Mouse (Mus musculus) embryonic facial prominence, embryonic 11.5 days (tissue): ENCODE results near the gene Cald1. TPM values are rescaled to one million over a fixed set of nuclear protein-coding genes. Genes with fewer than 3 reads are reported as not detected.
A peak's percentile ranks its signal among the peaks of the same experiment; 100 is the strongest.

ENCODE experiments used
- ATAC-seq: fragments of 200-750 bp; cut with Nextera tagmentation; replicated peaks from 2 replicates; pipeline ENCODE4 v1.8.0; 2017; ENCODE audit warnings: low read depth; ENCODE audit not compliant: insufficient number of reproducible peaks, low FRiP score, low TSS enrichment
- DNase-seq: peaks from one replicate; pipeline ENCODE4 v3.0.0-alpha.2; 2015; ENCODE audit warnings: low spot score
- H3K27ac ChIP-seq: fragments of 300-500 bp; sonication (generic); replicated peaks from 2 replicates; pipeline ENCODE4 v1.5.1; 2014; ENCODE audit warnings: mild to moderate bottlenecking, low read depth, low read length, control low read depth
- H3K27me3 ChIP-seq: fragments of 300-500 bp; sonication (generic); 2 replicates; pipeline ENCODE4 v1.6.1; 2014; ENCODE audit warnings: mild to moderate bottlenecking, low read length, moderate library complexity, mixed read lengths; ENCODE audit not compliant: control insufficient read depth, insufficient read depth
- H3K36me3 ChIP-seq: fragments of 300-500 bp; sonication (generic); replicated peaks from 2 replicates; pipeline ENCODE4 v1.6.1; 2014; ENCODE audit warnings: low read depth, mild to moderate bottlenecking, low read length, moderate library complexity, mixed read lengths; ENCODE audit not compliant: control insufficient read depth, insufficient read depth
- H3K4me1 ChIP-seq: fragments of 300-500 bp; sonication (generic); 2 replicates; pipeline ENCODE4 v1.6.1; 2014; ENCODE audit warnings: low read length, mixed read lengths; ENCODE audit not compliant: control insufficient read depth, insufficient read depth
- H3K4me2 ChIP-seq: fragments of 300-500 bp; sonication (generic); 2 replicates; pipeline ENCODE4 v1.6.1; 2014; ENCODE audit warnings: low read depth, mild to moderate bottlenecking, control low read depth, low read length, moderate library complexity
- H3K4me3 ChIP-seq: fragments of 300-500 bp; sonication (generic); 2 replicates; pipeline ENCODE4 v1.5.1; 2014; ENCODE audit warnings: low read depth, low read length, control low read depth
- H3K9ac ChIP-seq: fragments of 300-500 bp; sonication (generic); replicated peaks from 2 replicates; pipeline ENCODE4 v1.6.1; 2014; ENCODE audit warnings: mild to moderate bottlenecking, control low read depth, low read length
- H3K9me3 ChIP-seq: fragments of 300-500 bp; sonication (generic); replicated peaks from 2 replicates; pipeline ENCODE4 v1.6.1; 2016; ENCODE audit warnings: mild to moderate bottlenecking, low read length, inconsistent platforms, mixed read lengths; ENCODE audit not compliant: control insufficient read depth
- WGBS: fragments of 180-500 bp; shearing (Covaris S2); extraction: QIAGEN DNeasy Blood & Tissue Kit; methylation state at CpG from one replicate; pipeline ENCODE4 v1.1.7; 2014; 5-methylcytosine and 5-hydroxymethylcytosine counted together
- polyA plus RNA-seq: library from polyadenylated mRNA; unstranded; fragments of >200 nt; fragmentation: Nextera tagmentation; extraction: Ambion mirVana; gene quantifications from 2 replicates; pipeline ENCODE4 v1.2.1, GENCODE M21; 2014

The Cald1 gene
- polyA plus RNA-seq, 1 experiment from 2014 or later, result 283 TPM

DNA sequence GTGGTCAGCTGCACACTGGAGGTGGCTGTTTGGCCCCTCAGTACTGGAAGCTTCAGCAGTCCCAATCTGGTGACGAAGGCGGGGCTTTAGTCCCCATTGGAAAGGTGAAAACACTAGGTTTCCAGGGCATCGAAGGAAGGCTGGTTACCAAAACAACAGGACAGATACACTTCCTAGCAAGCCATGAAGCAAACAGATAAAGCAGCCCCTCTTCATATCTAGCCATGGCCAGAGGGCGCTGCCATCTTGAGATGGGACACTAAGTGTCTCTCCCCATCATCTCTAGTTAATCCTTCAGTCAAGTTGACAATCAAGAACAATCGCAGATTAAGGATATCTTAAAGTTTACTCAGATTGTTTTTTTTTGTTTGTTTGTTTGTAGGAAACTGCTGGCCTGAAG lies 167.4 kb downstream of the Cald1 start:
- no peak overlapping the region for H3K4me2 ChIP-seq
- no peaks in the 10 kb centered on the region for H3K4me1 ChIP-seq
- H3K9me3 ChIP-seq, result no peaks in the 10 kb centered on the region
- ATAC-seq (no peak), DNase-seq (no peak)
- H3K4me3 ChIP-seq, result no peak overlapping the region
- no peaks in the 10 kb centered on the region; the same call in 1 of the 2 replicates for H3K36me3 ChIP-seq
- 88% methylated on average over 5 of the region's 5 CpGs for WGBS
- H3K27ac ChIP-seq, result no peak overlapping the region
- no peaks in the 10 kb centered on the region for H3K27me3 ChIP-seq
- H3K9ac ChIP-seq, result no peak overlapping the region

DNA sequence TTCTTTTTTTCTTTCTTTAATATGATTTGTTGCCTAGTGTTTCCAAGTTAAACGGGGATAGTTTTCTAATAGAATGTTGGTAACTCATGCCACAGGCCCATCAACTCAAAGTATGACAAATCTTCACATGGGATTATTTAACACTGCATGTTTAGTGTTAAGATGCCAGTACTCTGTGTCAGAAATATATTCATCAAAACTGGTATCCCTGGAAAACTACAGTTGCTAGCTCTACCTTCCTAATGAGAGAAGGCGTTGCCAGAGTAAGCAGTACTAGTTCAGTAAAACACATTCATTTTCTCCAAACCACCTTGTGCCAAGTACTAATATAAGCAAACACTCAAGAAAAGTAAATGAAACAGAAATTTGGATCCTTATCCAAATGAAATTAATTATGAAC lies 171.7 kb downstream of the Cald1 start:
- no peaks in the 10 kb centered on the region for H3K9me3 ChIP-seq
- no peaks in the 10 kb centered on the region; the same call in none of the 2 replicates for H3K36me3 ChIP-seq
- WGBS, result 93% methylated on average over 2 of the region's 2 CpGs
- no peak overlapping the region for H3K9ac ChIP-seq
- H3K4me1 ChIP-seq, result no peaks in the 10 kb centered on the region
- DNase-seq (no peak), ATAC-seq (no peak)
- H3K27me3 ChIP-seq, result no peaks in the 10 kb centered on the region
- H3K4me2 ChIP-seq, result no peak overlapping the region
- H3K27ac ChIP-seq, result no peak overlapping the region
- H3K4me3 ChIP-seq, result no peak overlapping the region

DNA sequence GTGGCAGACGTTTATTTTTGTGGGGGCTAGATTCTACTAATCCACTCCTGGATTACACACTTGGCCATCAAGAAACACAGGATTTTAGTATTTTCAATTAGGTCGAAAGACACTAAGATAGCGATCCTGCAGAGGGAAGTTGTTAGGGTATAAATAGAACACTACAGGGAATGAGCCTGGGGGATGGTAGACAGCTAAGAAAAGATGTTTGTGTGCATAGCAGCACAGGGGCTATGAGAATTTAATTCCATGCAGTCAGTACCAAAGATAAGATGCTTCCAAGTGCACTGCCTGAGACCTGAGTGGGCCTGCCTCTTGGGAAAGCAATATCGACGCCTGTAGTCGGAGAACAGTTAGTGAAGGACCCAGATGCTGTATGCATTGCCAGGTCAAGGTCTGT lies 172.2 kb downstream of the Cald1 start:
- Histone ChIP-seq H3K4me2 (no peak overlapping the region), H3K4me3 (no peak overlapping the region), H3K4me1 (no peaks in the 10 kb centered on the region), H3K9me3 (no peaks in the 10 kb centered on the region), H3K27me3 (no peaks in the 10 kb centered on the region), H3K36me3 (no peaks in the 10 kb centered on the region; the same call in none of the 2 replicates), H3K27ac (no peak overlapping the region), H3K9ac (no peak overlapping the region)
- 91% methylated on average over 6 of the region's 6 CpGs for WGBS
- no peak for ATAC-seq
- no peak for DNase-seq

DNA sequence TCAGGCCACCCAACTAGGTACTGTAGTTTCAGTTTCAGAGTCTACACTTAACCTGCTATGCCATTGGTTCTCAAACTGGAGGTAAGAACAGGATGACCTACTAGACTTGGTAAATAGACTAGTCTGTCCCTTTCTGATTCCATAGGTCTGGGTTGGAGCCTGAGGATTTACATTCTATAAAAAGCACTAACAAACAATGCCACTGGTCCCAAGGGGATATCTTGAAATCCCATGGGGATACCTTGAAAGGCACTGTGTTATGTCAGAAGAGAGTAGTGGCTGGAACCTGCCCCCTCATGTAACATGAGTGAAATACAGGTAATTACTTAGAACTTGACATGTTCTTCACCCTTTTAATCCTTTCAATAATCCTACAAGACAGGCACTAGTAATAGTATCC lies 178.1 kb downstream of the Cald1 start:
- H3K9ac ChIP-seq, result no peak overlapping the region
- H3K27ac ChIP-seq, result no peak overlapping the region
- H3K9me3 ChIP-seq, result no peaks in the 10 kb centered on the region
- no peak for ATAC-seq
- no peaks in the 10 kb centered on the region for H3K4me1 ChIP-seq
- no peaks in the 10 kb centered on the region; the same call in none of the 2 replicates for H3K36me3 ChIP-seq
- no peaks in the 10 kb centered on the region for H3K27me3 ChIP-seq
- H3K4me2 ChIP-seq, result no peak overlapping the region
- no peak overlapping the region for H3K4me3 ChIP-seq
- DNase-seq, result no peak

DNA sequence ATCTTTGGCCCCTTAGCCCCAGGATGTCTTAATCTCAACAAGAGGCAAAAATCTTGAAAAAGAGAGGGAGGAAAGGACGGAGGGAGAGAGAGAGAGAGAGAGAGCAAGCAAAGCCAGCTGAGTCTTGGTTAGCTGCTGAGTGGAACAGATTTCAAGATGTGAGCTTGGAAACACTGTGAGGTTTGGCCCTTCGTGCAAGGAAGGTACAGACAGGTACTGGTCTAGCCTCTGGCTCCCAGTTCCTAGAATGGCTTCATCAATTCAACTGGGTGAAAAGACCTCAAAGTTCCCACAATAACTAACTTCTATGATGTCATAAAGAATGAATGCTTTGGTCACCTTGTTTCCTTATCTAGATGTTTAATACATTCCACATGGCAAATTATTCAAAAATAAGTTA lies 178.8 kb downstream of the Cald1 start:
- no peak for DNase-seq
- no peak overlapping the region for H3K4me3 ChIP-seq
- no peak overlapping the region for H3K27ac ChIP-seq
- H3K9ac ChIP-seq, result no peak overlapping the region
- H3K36me3 ChIP-seq, result no peaks in the 10 kb centered on the region; the same call in 1 of the 2 replicates
- no peak for ATAC-seq
- WGBS, result 77% methylated on average over 2 of the region's 2 CpGs
- no peaks in the 10 kb centered on the region for H3K27me3 ChIP-seq
- H3K9me3 ChIP-seq, result no peaks in the 10 kb centered on the region
- H3K4me1 ChIP-seq, result no peaks in the 10 kb centered on the region
- H3K4me2 ChIP-seq, result no peak overlapping the region

DNA sequence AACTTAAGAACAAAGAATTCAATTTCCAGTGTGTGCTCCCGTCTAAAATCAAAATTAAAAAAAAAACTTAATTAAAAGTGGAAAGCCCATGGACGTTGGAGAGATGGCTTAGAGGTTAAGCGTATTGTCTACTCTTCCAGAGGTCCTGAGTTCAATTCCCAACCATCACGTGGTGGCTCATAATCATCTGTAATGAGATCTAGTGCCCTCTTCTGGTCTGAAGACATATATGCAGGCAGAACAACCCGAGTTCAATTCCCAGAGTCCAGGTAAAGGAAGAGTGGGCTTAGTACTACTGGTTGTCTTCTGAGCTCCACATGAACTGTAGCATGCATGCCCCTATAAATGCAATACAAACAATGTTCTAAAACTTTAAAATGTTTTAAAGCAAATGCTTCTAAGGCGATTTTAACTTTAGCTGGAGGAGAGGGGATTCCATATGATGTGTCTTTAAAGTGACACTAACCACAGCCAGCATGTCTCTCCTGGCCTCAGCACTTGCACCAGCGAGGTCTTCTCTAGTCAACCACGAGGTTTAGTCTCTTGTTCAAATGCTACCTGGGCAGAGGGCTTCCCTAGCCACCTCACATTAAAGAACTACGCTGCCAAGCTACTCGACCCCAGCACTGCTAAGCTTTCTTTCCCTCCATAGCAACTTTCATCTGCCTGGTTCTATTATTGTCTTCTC lies 179.8 kb downstream of the Cald1 start:
- 73% methylated on average over 10 of the region's 10 CpGs for WGBS
- no peaks in the 10 kb centered on the region; the same call in 1 of the 2 replicates for H3K36me3 ChIP-seq
- no peaks in the 10 kb centered on the region for H3K4me1 ChIP-seq
- no peaks in the 10 kb centered on the region for H3K27me3 ChIP-seq
- DNase-seq, result peak; percentile 30
- no peaks in the 10 kb centered on the region for H3K9me3 ChIP-seq
- H3K4me3 ChIP-seq, result no peak overlapping the region
- ATAC-seq, result no peak
- H3K27ac ChIP-seq, result no peak overlapping the region
- no peak overlapping the region for H3K9ac ChIP-seq
- no peak overlapping the region for H3K4me2 ChIP-seq

DNA sequence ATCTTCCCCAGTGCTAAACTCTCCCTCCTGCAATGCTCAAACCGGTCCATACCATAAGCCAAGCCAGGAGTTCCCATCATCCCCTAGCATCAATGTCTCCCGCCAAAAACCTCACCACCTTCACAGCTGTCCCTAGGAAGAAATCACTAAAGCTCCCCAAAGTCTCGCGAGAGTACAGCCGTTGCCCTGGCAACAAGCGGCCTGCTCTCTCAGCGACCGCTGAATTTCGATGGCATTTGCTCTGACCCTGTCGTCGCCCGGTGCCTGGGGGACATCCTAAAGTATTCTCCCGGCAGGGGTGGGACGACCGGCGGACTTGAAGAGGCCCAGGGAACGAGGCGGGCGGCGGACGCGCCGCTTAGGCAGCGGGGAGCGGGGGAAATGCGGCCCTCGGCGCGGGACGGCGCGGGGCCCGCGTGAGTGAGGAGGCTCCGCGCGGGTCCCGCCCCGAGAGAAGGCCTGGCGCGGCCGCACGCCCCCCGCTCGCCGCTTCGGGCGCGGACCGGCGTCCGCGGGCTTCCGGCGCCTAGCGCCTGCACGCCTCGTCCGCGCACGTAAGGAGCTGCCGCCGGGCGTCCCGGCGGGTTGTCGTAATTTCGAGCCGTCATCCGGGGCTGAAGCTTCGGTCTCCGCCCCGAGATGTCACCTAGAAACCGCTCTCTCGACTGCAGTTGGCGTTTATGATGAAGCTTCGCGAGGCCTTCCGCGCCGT lies 182.1 kb downstream of the Cald1 start, which contains the start of gene Agbl3:
Gene Agbl3 (plus strand): TSS at position 202 of the 712 bp plus-strand sequence.
- H3K4me2 ChIP-seq, result peak within 1 kb of the TSS; percentile 79
- H3K27ac ChIP-seq, result peak within 1 kb of the TSS; percentile 88
- H3K9ac ChIP-seq, result peak within 1 kb of the TSS; percentile 94
- H3K4me3 ChIP-seq, result peak within 1 kb of the TSS; percentile 59
- H3K36me3 ChIP-seq, result no peaks in the 10 kb centered on the region
- under 1% methylated on average over 67 of the region's 81 CpGs for WGBS
- H3K9me3 ChIP-seq, result no peaks in the 10 kb centered on the region
- ATAC-seq (peak; percentile 89), DNase-seq (peak; percentile 97)
- H3K4me1 ChIP-seq, result no peaks in the 10 kb centered on the region
- H3K27me3 ChIP-seq, result no peaks in the 10 kb centered on the region

DNA sequence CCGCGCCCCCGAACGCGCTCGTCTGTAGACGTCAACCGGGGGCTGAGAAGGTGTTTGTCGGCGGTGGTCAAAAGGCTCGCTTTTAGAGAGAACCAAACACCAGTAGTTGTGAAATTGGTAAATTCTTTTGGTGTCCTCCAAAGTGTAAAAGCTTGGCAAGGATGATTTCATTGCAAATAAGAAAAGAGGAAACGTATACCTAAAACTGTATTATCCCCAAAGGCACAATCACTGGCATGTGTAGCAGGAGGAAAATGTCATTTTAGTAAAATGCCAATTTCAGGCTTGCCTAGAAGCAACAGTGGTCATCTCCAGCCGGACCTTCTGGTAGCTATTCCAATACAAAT lies 182.6 kb downstream of the Cald1 start:
- no peaks in the 10 kb centered on the region for H3K27me3 ChIP-seq
- H3K9me3 ChIP-seq, result no peaks in the 10 kb centered on the region
- ATAC-seq (no peak), DNase-seq (no peak)
- H3K4me3 ChIP-seq, result peak overlapping the region; percentile 59
- 5% methylated on average over 13 of the region's 13 CpGs for WGBS
- peak overlapping the region; percentile 88 for H3K27ac ChIP-seq
- peak overlapping the region; percentile 94 for H3K9ac ChIP-seq
- no peaks in the 10 kb centered on the region for H3K4me1 ChIP-seq
- no peaks in the 10 kb centered on the region for H3K36me3 ChIP-seq
- H3K4me2 ChIP-seq, result peak overlapping the region; percentile 79
